Mouse (Mus musculus): ENCODE results near the gene Gm853.
"Not testable (repeated sequence)": the region's sequence is repeated elsewhere in the genome, so short reads cannot be mapped to it uniquely, and the experiment has no call there.

Gm853 gene

GRCm38 (mm10) chr4:130222179-130222578 is at the start of gene Gm853:
TSS of gene Gm853 (minus strand) at chr4:130222401.
- DNase-seq, result peak; percentile 15

- no peak for DNase-seq
Measured at GRCm38 (mm10) chr4:130270611-130271347, 48.6 kb upstream of the Gm853 start.

GRCm38 (mm10) chr4:130270089-130270488 is 47.9 kb upstream of the Gm853 start:
- no peak for DNase-seq

GRCm38 (mm10) chr4:130268736-130269135 is 46.5 kb upstream of the Gm853 start:
- DNase-seq, result no peak

- peak; percentile 68 for DNase-seq
Measured at GRCm38 (mm10) chr4:130267069-130267468, 44.9 kb upstream of the Gm853 start.

- no peak for DNase-seq
Measured at GRCm38 (mm10) chr4:130266601-130267000, 44.4 kb upstream of the Gm853 start.

GRCm38 (mm10) chr4:130264698-130265349 is 42.6 kb upstream of the Gm853 start:
- DNase-seq, result peak; percentile 66

- DNase-seq, result no peak
Measured at GRCm38 (mm10) chr4:130264131-130264530, 41.9 kb upstream of the Gm853 start.

- no peak for DNase-seq
Measured at GRCm38 (mm10) chr4:130260406-130260805, 38.2 kb upstream of the Gm853 start.

- DNase-seq, result peak; percentile 25
Measured at GRCm38 (mm10) chr4:130252441-130253157, 30.4 kb upstream of the Gm853 start.

GRCm38 (mm10) chr4:130251763-130252162 is 29.6 kb upstream of the Gm853 start:
- DNase-seq, result peak; percentile 36

GRCm38 (mm10) chr4:130251172-130251705 is 29.0 kb upstream of the Gm853 start:
- no peak for DNase-seq

GRCm38 (mm10) chr4:130248636-130249035 is 26.4 kb upstream of the Gm853 start:
- no peak for DNase-seq

GRCm38 (mm10) chr4:130246132-130246531 is 23.9 kb upstream of the Gm853 start:
- DNase-seq, result peak; percentile 84

- DNase-seq, result no peak
Measured at GRCm38 (mm10) chr4:130244749-130245148, 22.5 kb upstream of the Gm853 start.

- DNase-seq, result not testable (repeated sequence)
Measured at GRCm38 (mm10) chr4:130243621-130244020, 21.4 kb upstream of the Gm853 start.

- no peak for DNase-seq
Measured at GRCm38 (mm10) chr4:130242956-130243355, 20.8 kb upstream of the Gm853 start.

GRCm38 (mm10) chr4:130240695-130241094 is 18.5 kb upstream of the Gm853 start:
- DNase-seq, result no peak

- DNase-seq, result no peak
Measured at GRCm38 (mm10) chr4:130237607-130238006, 15.4 kb upstream of the Gm853 start.

- DNase-seq, result peak; percentile 14
Measured at GRCm38 (mm10) chr4:130236361-130236760, 14.2 kb upstream of the Gm853 start.

- no peak for DNase-seq
Measured at GRCm38 (mm10) chr4:130224071-130224470, 1.9 kb upstream of the Gm853 start.

GRCm38 (mm10) chr4:130220176-130220575 is 2.0 kb downstream of the Gm853 start:
- peak; percentile 52 for DNase-seq

- peak; percentile 18 for DNase-seq
Measured at GRCm38 (mm10) chr4:130215392-130215791, 6.8 kb downstream of the Gm853 start.
